Comparison of ENCODE assay signal across 9 mouse cellular contexts in genomic region chr11:59538387-59538786, GRCm38 (mm10). TPM values are rescaled to one million over a fixed set of nuclear protein-coding genes. Genes with fewer than 3 reads are reported as not detected.
DNase-seq lines count a peak whose midpoint lies in the region; ATAC-seq and TF ChIP-seq lines count a peak whose summit lies in the region.
"Had no signal": no experiment of that assay in that cellular context is flagged by ENCODE, and none has a peak within 500 bp of the region (broad histone marks: within the 10 kb centered on the region; RNA-seq: fewer than 3 reads in every experiment).

No protein-coding gene starts in this region.

- peak overlapping the region; percentile 35 for H3K4me2 ChIP-seq in embryonic facial prominence, embryonic 14.5 days (ENCODE audit: low read depth, low read length)
- peak overlapping the region; percentile 21 for H3K4me2 ChIP-seq in intestine, embryonic 14.5 days (ENCODE audit: low read length)
- peak overlapping the region; percentile 22 for H3K4me2 ChIP-seq in limb, embryonic 13.5 days (replicated peaks)

- 0 out of 4 replicates have a peak overlapping the region, but pooled peaks of 1 of the 2 experiments have one; percentile 14 for H3K4me3 ChIP-seq in ES-E14 (ENCODE audit: insufficient read depth in 1 of 2, low read depth in 1 of 2, low read length in 2 of 2, poor library complexity in 1 of 2, severe bottlenecking in 1 of 2)
- no peak overlapping the region for H3K4me3 ChIP-seq in embryonic facial prominence, embryonic 14.5 days (ENCODE audit: low read depth, low read length)
- no peak overlapping the region for H3K4me3 ChIP-seq in intestine, embryonic 14.5 days (ENCODE audit: low read depth, low read length)
- no peak overlapping the region for H3K4me3 ChIP-seq in limb, embryonic 13.5 days

- DNase-seq in cerebellum, postnatal 25 days: peak; percentile 15 to 51
- DNase-seq in cerebellum, adult 8-10 months: no peak
- DNase-seq in ES-E14 (ENCODE audit: low read depth, low spot score): peak; percentile 57
- peak; percentile 54 for DNase-seq in embryonic facial prominence, embryonic 14.5 days (ENCODE audit: low spot score)
- peak; percentile 58 for DNase-seq in intestine, embryonic 14.5 days (ENCODE audit: low spot score)
- DNase-seq in ovary, postnatal 14 days (ENCODE audit: low spot score): peak; percentile 49
- DNase-seq in T-cell, adult 2 months (ENCODE audit: low spot score): no peak

- H3K9ac ChIP-seq in ES-E14 (ENCODE audit: insufficient read depth, low read depth, low read length, poor library complexity, severe bottlenecking): no peak overlapping the region
- H3K9ac ChIP-seq in embryonic facial prominence, embryonic 14.5 days (ENCODE audit: low read depth, low read length): no peak overlapping the region
- H3K9ac ChIP-seq in intestine, embryonic 14.5 days (ENCODE audit: low read length): no peak overlapping the region
- H3K9ac ChIP-seq in limb, embryonic 13.5 days: no peak overlapping the region

- no peaks in the 10 kb centered on the region for H3K9me3 ChIP-seq in ES-E14 (ENCODE audit: control insufficient read depth, insufficient read depth, low read depth, low read length)
- no peaks in the 10 kb centered on the region for H3K9me3 ChIP-seq in embryonic facial prominence, embryonic 14.5 days (ENCODE audit: control insufficient read depth, low read length)
- H3K9me3 ChIP-seq in intestine, embryonic 14.5 days (ENCODE audit: control insufficient read depth, low read length): no peaks in the 10 kb centered on the region
- H3K9me3 ChIP-seq in limb, embryonic 13.5 days: no peaks in the 10 kb centered on the region

- no peaks in the 10 kb centered on the region for H3K36me3 ChIP-seq in ES-E14 (ENCODE audit: control insufficient read depth, insufficient read depth, low read length, poor library complexity, severe bottlenecking)
- no peaks in the 10 kb centered on the region for H3K36me3 ChIP-seq in embryonic facial prominence, embryonic 14.5 days (ENCODE audit: control insufficient read depth, insufficient read depth, low read length)
- H3K36me3 ChIP-seq in intestine, embryonic 14.5 days (ENCODE audit: control insufficient read depth, insufficient read depth, low read length): no peaks in the 10 kb centered on the region
- no peaks in the 10 kb centered on the region for H3K36me3 ChIP-seq in limb, embryonic 13.5 days

- WGBS in embryonic facial prominence, embryonic 14.5 days: 26% methylated on average over 11 of the region's 11 CpGs
- 32% methylated on average over 11 of the region's 11 CpGs for WGBS in intestine, embryonic 14.5 days
- 41% methylated on average over 11 of the region's 11 CpGs for WGBS in limb, embryonic 13.5 days

- H3K4me1 ChIP-seq in ES-E14 (ENCODE audit: control insufficient read depth in 2 of 2, insufficient read depth in 2 of 2, low read length in 2 of 2, poor library complexity in 1 of 2): 0 out of 4 replicates have a peak, but pooled peaks cover 0 to 2% of the 10 kb centered on the region in 2 experiments
- no peaks in the 10 kb centered on the region for H3K4me1 ChIP-seq in embryonic facial prominence, embryonic 14.5 days (ENCODE audit: control insufficient read depth, insufficient read depth, low read length)
- H3K4me1 ChIP-seq in intestine, embryonic 14.5 days (replicated peaks; ENCODE audit: control insufficient read depth, insufficient read depth, low read length): peaks cover 4% of the 10 kb centered on the region; the same call in 1 of the 2 replicates
- peaks cover 10% of the 10 kb centered on the region; the same call in 1 of the 2 replicates for H3K4me1 ChIP-seq in limb, embryonic 13.5 days

- H3K27me3 ChIP-seq in embryonic facial prominence, embryonic 14.5 days (replicated peaks; ENCODE audit: control insufficient read depth, insufficient read depth, low read length): no peaks in the 10 kb centered on the region
- H3K27me3 ChIP-seq in intestine, embryonic 14.5 days (replicated peaks; ENCODE audit: control insufficient read depth, insufficient read depth, low read length): no peaks in the 10 kb centered on the region
- H3K27me3 ChIP-seq in limb, embryonic 13.5 days: no peaks in the 10 kb centered on the region

- in situ Hi-C loops in ES-E14 (cut with MboI; ENCODE audit: low sequenced_read_pairs in 2 of 2, unreplicated experiment in 2 of 2): no loop called here

- H3K27ac ChIP-seq in ES-E14 (ENCODE audit: insufficient read depth, low read depth, low read length, poor library complexity, severe bottlenecking): no peak overlapping the region
- peak overlapping the region; percentile 44; the same call in 1 of the 2 replicates for H3K27ac ChIP-seq in embryonic facial prominence, embryonic 14.5 days (replicated peaks; ENCODE audit: low read depth, low read length)
- no peak overlapping the region for H3K27ac ChIP-seq in intestine, embryonic 14.5 days (ENCODE audit: low read depth)
- no peak overlapping the region; the same call in 1 of the 2 replicates for H3K27ac ChIP-seq in limb, embryonic 13.5 days

- no peak; the same call in 1 of the 2 replicates for ATAC-seq in embryonic facial prominence, embryonic 14.5 days (ENCODE audit: low read depth)
- no peak for ATAC-seq in intestine, embryonic 14.5 days (replicated peaks; ENCODE audit: low FRiP score, low TSS enrichment, low read depth)
- no peak for ATAC-seq in limb, embryonic 13.5 days (ENCODE audit: low FRiP score, low read depth)

TF ChIP-seq in ES-E14, 5 proteins besides CTCF, POLR2A, EP300 and RAD21:
- no peak for TF ChIP-seq ZC3H11A (IDR thresholded peaks at IDR 0.05; ENCODE audit: borderline replicate concordance, low read depth, low read length)
- no peak for TF ChIP-seq MAFK (IDR thresholded peaks at IDR 0.05; ENCODE audit: insufficient read depth, low read depth, low read length)
- no peak for TF ChIP-seq CHD2 (IDR thresholded peaks at IDR 0.05; ENCODE audit: low read depth, low read length)
- TF ChIP-seq ZNF384 (IDR thresholded peaks at IDR 0.05; ENCODE audit: low read depth, low read length): no peak
- TF ChIP-seq HCFC1 (IDR thresholded peaks at IDR 0.05; ENCODE audit: borderline replicate concordance, insufficient read depth, low read length): no peak

RNA-seq across cellular contexts. Expression of gene Nlrp3, which starts 3.0 kb away (rescaled TPM):
- total RNA-seq in ES-E14 (2012; rRNA removed): 0.09 and 0.21 TPM in 2 replicates
- 0.29 and 0.45 TPM in 2 replicates for polyA plus RNA-seq in embryonic facial prominence, embryonic 14.5 days (2014; fragmentation: Nextera tagmentation; extraction: Ambion mirVana)
- 0.12 and 0.32 TPM in 2 replicates for polyA plus RNA-seq in intestine, embryonic 14.5 days (2014; fragmentation: Nextera tagmentation; extraction: Ambion mirVana)
- 0.19 and 0.34 TPM in 2 replicates for polyA plus RNA-seq in limb, embryonic 13.5 days (2015; fragmentation: Nextera tagmentation; extraction: Ambion mirVana)

RNA-seq across cellular contexts. Expression of gene Zkscan17, which starts 11.8 kb away (rescaled TPM):
- total RNA-seq in ES-E14 (2012; rRNA removed): 22.5 and 22.6 TPM in 2 replicates
- 17.1 and 19.7 TPM in 2 replicates for polyA plus RNA-seq in embryonic facial prominence, embryonic 14.5 days (2014; fragmentation: Nextera tagmentation; extraction: Ambion mirVana)
- polyA plus RNA-seq in intestine, embryonic 14.5 days (2014; fragmentation: Nextera tagmentation; extraction: Ambion mirVana): 21.0 and 21.9 TPM in 2 replicates
- 26.1 and 26.8 TPM in 2 replicates for polyA plus RNA-seq in limb, embryonic 13.5 days (2015; fragmentation: Nextera tagmentation; extraction: Ambion mirVana)

RNA-seq across cellular contexts. Expression of gene Olfr222, which starts 37.6 kb away (rescaled TPM):
- total RNA-seq in ES-E14 (2012; rRNA removed): not detected in 2 replicates
- polyA plus RNA-seq in embryonic facial prominence, embryonic 14.5 days (2014; fragmentation: Nextera tagmentation; extraction: Ambion mirVana): 0.11 TPM in 1 of 2 replicates, not detected in the other
- polyA plus RNA-seq in intestine, embryonic 14.5 days (2014; fragmentation: Nextera tagmentation; extraction: Ambion mirVana): not detected in 2 replicates
- polyA plus RNA-seq in limb, embryonic 13.5 days (2015; fragmentation: Nextera tagmentation; extraction: Ambion mirVana): not detected in 2 replicates
- polyA plus RNA-seq: gonadal fat pad, adult 2 months had no signal

RNA-seq across cellular contexts. Expression of gene Olfr223, which starts 54.7 kb away (rescaled TPM):
- not detected in 2 replicates for total RNA-seq in ES-E14 (2012; rRNA removed)
- polyA plus RNA-seq in embryonic facial prominence, embryonic 14.5 days (2014; fragmentation: Nextera tagmentation; extraction: Ambion mirVana): 0.12 TPM in 1 of 2 replicates, not detected in the other
- not detected in 2 replicates for polyA plus RNA-seq in intestine, embryonic 14.5 days (2014; fragmentation: Nextera tagmentation; extraction: Ambion mirVana)
- polyA plus RNA-seq in limb, embryonic 13.5 days (2015; fragmentation: Nextera tagmentation; extraction: Ambion mirVana): not detected in 2 replicates
- polyA plus RNA-seq: gonadal fat pad, adult 2 months had no signal

Comparison
In these comparisons a context has a peak if more than half of its experiments do, and no peak if none do; other contexts are left out.
1. DNase-seq: peak in cerebellum, postnatal 25 days (2 of 2), ES-E14 (single experiment), embryonic facial prominence, embryonic 14.5 days (single experiment), intestine, embryonic 14.5 days (single experiment) and ovary, postnatal 14 days (single experiment); none in cerebellum, adult 8-10 months (single experiment) and T-cell, adult 2 months (single experiment).
2. Peak in every context shown above with its lines, with median percentiles within 50 percentile points of each other: H3K4me2 ChIP-seq.